Mouse (Mus musculus) lung, postnatal 0 days (tissue): ENCODE data around the gene Mrpl17. TPM values are rescaled to one million over a fixed set of nuclear protein-coding genes. Genes with fewer than 3 reads are reported as not detected.

Experiments
- ATAC-seq: fragments of 200-750 bp; cut with Nextera tagmentation; 2 replicates; pipeline ENCODE4 v1.8.0; 2017; ENCODE audit warnings: moderate library complexity
- DNase-seq: peaks from one replicate; pipeline ENCODE4 v3.0.0-alpha.2; 2016; ENCODE audit warnings: low spot score
- H3K27ac ChIP-seq: fragments of 300-500 bp; sonication (generic); 2 replicates; pipeline ENCODE4 v1.5.1; 2014; ENCODE audit warnings: antibody characterized with exemption, mild to moderate bottlenecking, low read length, mixed read lengths
- H3K27me3 ChIP-seq: fragments of 300-500 bp; sonication (generic); replicated peaks from 2 replicates; pipeline ENCODE4 v1.6.1; 2014; ENCODE audit warnings: low read length, mixed read lengths; ENCODE audit not compliant: insufficient read depth
- H3K36me3 ChIP-seq: fragments of 300-500 bp; sonication (generic); 2 replicates; pipeline ENCODE4 v1.6.1; 2014; ENCODE audit warnings: low read length, mixed read lengths; ENCODE audit not compliant: insufficient read depth
- H3K4me1 ChIP-seq: fragments of 300-500 bp; sonication (generic); 2 replicates; pipeline ENCODE4 v1.6.1; 2014; ENCODE audit warnings: antibody characterized with exemption, low read depth, low read length, mixed read lengths; ENCODE audit not compliant: insufficient read depth
- H3K4me2 ChIP-seq: fragments of 300-500 bp; sonication (generic); replicated peaks from 2 replicates; pipeline ENCODE4 v1.6.1; 2014; ENCODE audit warnings: low read depth, mild to moderate bottlenecking, low read length, moderate library complexity, mixed read lengths
- H3K4me3 ChIP-seq: fragments of 300-500 bp; sonication (generic); 2 replicates; pipeline ENCODE4 v1.5.1; 2014; ENCODE audit warnings: low read depth, low read length
- H3K9ac ChIP-seq: fragments of 300-500 bp; sonication (generic); replicated peaks from 2 replicates; pipeline ENCODE4 v1.6.1; 2014; ENCODE audit warnings: low read depth, mild to moderate bottlenecking
- H3K9me3 ChIP-seq: fragments of 300-500 bp; sonication (generic); 2 replicates; pipeline ENCODE4 v1.6.1; 2016; ENCODE audit warnings: low read length, mixed read lengths
- CTCF ChIP-seq: IDR thresholded peaks from 2 replicates; pipeline ENCODE4 v1.5.1; 2016; ENCODE audit warnings: antibody characterized with exemption, mild to moderate bottlenecking
- EP300 ChIP-seq: IDR thresholded peaks from 2 replicates; pipeline ENCODE4 v1.6.1; 2016; ENCODE audit warnings: antibody characterized with exemption, mild to moderate bottlenecking, control low read depth
- WGBS: fragments of 180-500 bp; shearing (Covaris S2); extraction: QIAGEN DNeasy Blood & Tissue Kit; methylation state at CpG from one replicate; pipeline ENCODE4 v1.1.7; 2014; 5-methylcytosine and 5-hydroxymethylcytosine counted together
- polyA plus RNA-seq: library from polyadenylated mRNA; unstranded; fragments of >200 nt; fragmentation: Nextera tagmentation; extraction: Ambion mirVana; gene quantifications from 2 replicates; pipeline ENCODE4 v1.2.1, GENCODE M21; 2015

The Mrpl17 gene
- polyA plus RNA-seq, 1 experiment from 2014 or later = 257 TPM

DNA sequence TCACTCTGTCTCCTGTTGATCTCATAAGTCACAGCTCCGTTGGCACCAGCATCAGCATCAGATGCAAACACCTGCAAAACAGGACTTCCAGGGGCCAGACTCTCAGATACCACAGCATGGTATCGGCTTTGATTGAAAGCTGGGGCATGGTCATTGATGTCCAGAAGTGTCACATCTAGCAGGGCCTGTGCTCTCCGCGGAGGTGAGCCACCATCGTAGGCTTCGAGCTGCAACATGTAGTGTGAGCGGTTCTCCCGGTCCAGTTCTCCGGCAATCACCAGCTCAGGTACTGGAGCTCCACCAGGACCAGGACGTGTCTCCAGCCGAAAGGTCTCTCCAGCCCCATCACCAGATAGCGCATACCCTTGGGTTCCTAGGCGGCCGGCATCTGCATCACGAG lies 38.6 kb downstream of the Mrpl17 start:
- H3K36me3 ChIP-seq = no peaks in the 10 kb centered on the region

DNA sequence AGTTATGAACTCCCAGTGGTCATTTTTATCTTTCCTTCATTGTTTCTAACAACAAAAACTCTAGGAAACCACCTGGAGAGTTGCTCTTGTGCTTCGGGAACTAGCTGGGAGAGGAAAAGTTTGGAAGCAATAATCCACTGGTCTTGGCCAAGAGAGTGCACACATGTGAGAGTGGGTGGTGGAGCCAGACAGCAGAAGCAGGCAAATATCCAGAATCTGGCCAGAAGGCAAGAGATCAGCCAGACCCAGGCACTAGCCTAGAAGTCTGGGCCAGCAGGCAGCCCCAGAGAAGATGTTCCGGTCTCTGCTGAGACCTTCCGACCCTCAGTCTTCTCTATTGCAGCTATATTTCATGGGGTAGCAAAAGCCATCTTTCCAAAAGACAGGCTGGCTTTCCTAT lies 40.9 kb downstream of the Mrpl17 start:
- no peak overlapping the region for H3K9ac ChIP-seq
- no peak overlapping the region for H3K4me3 ChIP-seq
- no peaks in the 10 kb centered on the region for H3K27me3 ChIP-seq
- no peak overlapping the region for H3K27ac ChIP-seq
- H3K4me1 ChIP-seq = no peaks in the 10 kb centered on the region
- 0 out of 2 replicates have a peak, but pooled peaks cover 3% of the 10 kb centered on the region for H3K36me3 ChIP-seq
- DNase-seq (no peak), ATAC-seq (no peak)
- TF ChIP-seq EP300 (no peak), CTCF (no peak)
- WGBS = 81% methylated on average over 3 of the region's 3 CpGs
- H3K9me3 ChIP-seq = no peaks in the 10 kb centered on the region
- no peak overlapping the region for H3K4me2 ChIP-seq

More for the DNA sequence above, 38.6 kb downstream of the Mrpl17 start:
- ATAC-seq (no peak), DNase-seq (no peak)
- Histone ChIP-seq H3K4me1 (no peaks in the 10 kb centered on the region; the same call in 1 of the 2 replicates), H3K27ac (no peak overlapping the region), H3K4me2 (no peak overlapping the region), H3K4me3 (no peak overlapping the region), H3K9ac (no peak overlapping the region), H3K27me3 (no peaks in the 10 kb centered on the region), H3K9me3 (no peaks in the 10 kb centered on the region)
- 95% methylated on average over 15 of the region's 15 CpGs for WGBS
- TF ChIP-seq EP300 (no peak), CTCF (no peak)

DNA sequence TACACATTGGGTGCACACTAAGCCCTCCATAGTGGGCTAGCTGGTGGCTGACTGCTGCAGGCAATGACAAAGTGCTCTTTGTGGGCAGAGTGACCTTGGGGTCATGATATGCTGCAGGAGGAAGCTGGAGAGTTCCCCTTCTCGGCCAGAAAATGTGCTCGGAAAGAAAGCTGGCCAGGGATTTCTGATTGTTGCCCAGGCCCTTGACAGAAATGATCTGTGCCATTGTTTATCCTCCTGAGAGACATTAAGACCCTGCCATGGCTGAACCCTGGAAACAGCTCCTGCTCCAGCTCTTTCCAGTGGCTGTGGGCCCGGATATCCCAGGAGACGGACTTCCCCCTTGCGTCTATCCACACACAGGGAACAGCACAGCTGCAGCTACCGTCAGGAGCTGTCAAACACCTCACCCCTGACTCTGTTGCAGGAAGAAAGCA lies 43.2 kb downstream of the Mrpl17 start:
- peak; percentile 74 for ATAC-seq
- TF ChIP-seq CTCF = no peak
- TF ChIP-seq EP300 = peak; percentile 29; the same call in 1 of the 2 replicates
- WGBS = 10% methylated on average over 6 of the region's 6 CpGs
- Histone ChIP-seq H3K27me3 (no peaks in the 10 kb centered on the region), H3K27ac (0 out of 2 replicates have a peak overlapping the region, but pooled peaks have one; percentile 21), H3K4me1 (no peaks in the 10 kb centered on the region), H3K4me2 (no peak overlapping the region), H3K9ac (no peak overlapping the region), H3K36me3 (0 out of 2 replicates have a peak, but pooled peaks cover 13% of the 10 kb centered on the region), H3K4me3 (no peak overlapping the region), H3K9me3 (no peaks in the 10 kb centered on the region)
- DNase-seq = peak; percentile 36

DNA sequence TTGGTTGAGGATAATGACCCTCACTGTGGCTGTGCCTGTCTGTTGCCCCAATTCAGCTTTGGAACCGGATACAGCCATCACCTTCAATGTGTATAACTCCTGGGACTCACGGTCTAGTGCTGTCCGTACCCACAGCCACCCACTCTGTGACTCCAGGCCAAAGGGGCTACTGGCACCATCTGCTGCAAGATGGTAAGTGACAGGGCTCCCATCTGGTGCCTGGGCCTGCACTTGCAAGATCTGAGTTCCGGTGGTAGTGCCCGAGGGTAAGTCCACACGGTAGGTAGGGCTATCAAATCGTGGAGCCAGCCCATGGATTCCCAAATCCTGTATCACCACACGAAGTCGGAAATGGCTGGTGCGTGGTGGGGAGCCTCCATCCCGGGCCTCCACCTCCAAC lies 46.6 kb downstream of the Mrpl17 start:
- H3K4me1 ChIP-seq = no peaks in the 10 kb centered on the region
- no peak for DNase-seq
- H3K9me3 ChIP-seq = no peaks in the 10 kb centered on the region
- ATAC-seq = no peak
- TF ChIP-seq CTCF (no peak), EP300 (no peak)
- H3K36me3 ChIP-seq = 0 out of 2 replicates have a peak, but pooled peaks cover 13% of the 10 kb centered on the region
- H3K9ac ChIP-seq = no peak overlapping the region
- no peak overlapping the region for H3K27ac ChIP-seq
- WGBS = 90% methylated on average over 11 of the region's 11 CpGs
- H3K4me3 ChIP-seq = no peak overlapping the region
- H3K27me3 ChIP-seq = no peaks in the 10 kb centered on the region
- no peak overlapping the region for H3K4me2 ChIP-seq

DNA sequence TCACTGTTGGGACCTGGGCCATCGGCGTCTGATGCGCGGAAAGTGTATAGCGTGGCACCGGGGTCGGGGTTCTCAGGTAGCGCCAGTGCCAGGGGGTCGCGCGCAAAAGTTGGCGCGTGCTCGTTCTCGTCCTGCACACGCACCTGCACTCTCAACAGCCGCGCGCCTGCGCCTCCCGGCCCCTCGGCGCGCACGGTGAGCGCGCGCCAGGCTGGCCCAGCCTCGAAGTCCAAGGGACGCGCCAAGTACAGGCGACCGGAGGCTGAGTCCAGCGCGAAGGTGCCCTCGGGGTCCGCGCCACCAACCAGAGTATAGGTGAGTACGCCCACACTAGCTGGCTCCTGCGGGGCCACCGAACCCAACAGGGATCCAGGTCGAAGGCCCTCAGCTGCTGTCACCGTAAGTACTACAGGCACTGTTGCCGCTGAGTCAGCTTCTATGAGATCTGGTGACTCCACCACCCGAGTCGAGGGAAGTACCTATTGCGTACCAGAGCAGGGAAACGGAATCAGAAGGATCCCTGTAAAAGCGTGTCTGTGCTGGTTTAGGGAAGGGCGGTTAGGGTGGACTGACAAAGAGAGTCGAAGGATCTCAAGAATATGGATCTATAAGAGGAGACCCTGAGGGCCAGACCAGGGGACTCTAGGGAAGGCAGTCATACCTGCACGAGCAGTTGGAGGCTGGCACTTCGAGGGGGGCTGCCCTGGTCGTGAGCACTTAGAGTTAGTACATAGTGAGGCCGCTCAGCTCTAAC lies 48.2 kb downstream of the Mrpl17 start:
- Histone ChIP-seq H3K4me1 (no peaks in the 10 kb centered on the region), H3K4me3 (peak overlapping the region; percentile 3; the same call in 1 of the 2 replicates), H3K4me2 (peak overlapping the region; percentile 30), H3K27ac (no peak overlapping the region), H3K36me3 (0 out of 2 replicates have a peak, but pooled peaks cover 13% of the 10 kb centered on the region), H3K27me3 (no peaks in the 10 kb centered on the region), H3K9me3 (no peaks in the 10 kb centered on the region), H3K9ac (no peak overlapping the region)
- WGBS = 57% methylated on average over 55 of the region's 55 CpGs
- DNase-seq (no peak), ATAC-seq (no peak; the same call in 1 of the 2 replicates)
- TF ChIP-seq EP300 (no peak), CTCF (no peak)

DNA sequence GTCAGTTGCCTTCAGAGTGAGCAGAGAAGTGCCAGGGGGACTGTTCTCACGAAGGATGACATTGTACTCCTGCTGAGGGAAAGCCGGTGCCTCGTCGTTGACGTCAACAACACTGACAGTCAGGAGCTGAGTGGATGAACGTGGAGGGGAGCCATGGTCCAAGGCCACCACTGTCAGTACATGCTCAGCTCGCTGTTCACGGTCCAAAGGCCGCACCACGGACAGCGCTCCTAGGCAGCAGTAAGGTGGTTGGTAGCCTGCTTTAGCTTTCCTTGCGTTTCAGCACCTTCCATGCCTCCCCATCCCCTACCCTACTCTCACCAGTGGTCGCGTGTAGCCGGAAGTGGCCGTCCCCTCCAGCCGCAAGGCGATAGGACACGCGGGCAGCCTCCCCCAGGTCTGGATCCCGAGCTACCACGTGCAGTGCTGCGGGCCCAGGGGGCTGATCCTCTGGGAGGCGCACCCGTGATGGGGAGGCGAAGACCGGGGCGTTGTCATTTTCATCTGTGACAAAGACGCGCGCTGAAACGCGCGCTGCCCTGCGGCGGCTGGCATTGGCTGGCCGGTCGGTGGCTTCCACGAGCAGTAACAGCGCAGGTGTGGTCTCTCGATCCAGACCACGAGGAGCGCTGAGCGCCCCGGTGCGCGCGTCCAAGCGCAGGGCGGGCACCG lies 49.0 kb downstream of the Mrpl17 start:
- no peak for ATAC-seq
- Histone ChIP-seq H3K4me3 (peak overlapping the region; percentile 3; the same call in 1 of the 2 replicates), H3K36me3 (0 out of 2 replicates have a peak, but pooled peaks cover 18% of the 10 kb centered on the region), H3K4me1 (no peaks in the 10 kb centered on the region), H3K27me3 (no peaks in the 10 kb centered on the region), H3K9ac (no peak overlapping the region), H3K4me2 (peak overlapping the region; percentile 30), H3K27ac (no peak overlapping the region), H3K9me3 (no peaks in the 10 kb centered on the region)
- TF ChIP-seq EP300 = no peak
- no peak for TF ChIP-seq CTCF
- WGBS = 49% methylated on average over 51 of the region's 51 CpGs
- no peak for DNase-seq
